Mouse (Mus musculus) lung, postnatal 36 days (tissue): Measurements from ENCODE around the gene Gale.

ENCODE experiments used
- DNase-seq: peaks from one replicate; pipeline ENCODE4 v3.0.0; 2022; ENCODE audit warnings: mixed read lengths

Gene Gale

DNA sequence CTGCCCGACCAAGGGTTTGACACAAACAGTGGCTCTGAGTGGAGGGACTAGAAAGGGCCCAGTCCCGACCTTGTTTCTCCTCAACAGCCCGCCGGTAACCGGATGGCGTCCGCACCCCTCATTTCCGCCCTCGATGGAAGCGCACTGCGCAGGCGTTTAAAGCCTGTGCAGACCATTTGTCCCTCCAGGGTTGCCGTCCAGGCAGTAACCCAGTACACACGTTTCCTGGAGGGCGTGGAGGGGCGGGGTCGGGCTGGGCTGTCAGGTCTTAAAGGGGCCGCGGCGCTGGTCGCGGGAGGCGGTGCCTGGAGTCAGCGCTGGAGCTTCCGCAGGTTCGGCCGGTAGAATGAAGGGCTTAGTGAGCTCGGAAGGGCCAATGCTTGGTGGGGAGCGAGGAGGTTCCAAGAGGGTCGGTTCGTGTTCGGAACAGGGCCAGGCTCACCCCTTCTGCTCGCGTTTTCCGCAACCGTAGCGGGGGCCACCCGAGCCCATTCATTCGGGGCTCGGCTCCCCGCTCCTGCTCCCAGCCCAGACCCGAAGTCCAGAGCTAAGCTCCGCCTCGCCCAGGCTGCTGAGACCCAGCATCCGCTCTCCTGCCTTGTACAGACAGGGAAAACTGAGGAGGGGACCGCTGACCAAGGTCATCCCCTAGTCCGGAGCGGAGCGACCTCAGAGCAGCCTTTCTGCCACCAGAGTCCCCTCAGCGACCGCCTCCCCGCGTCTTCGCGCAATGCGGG is at the start of gene Gale:
Gene Gale, plus strand, starts transcription at position 271 of the 737 bp plus-strand sequence.
- peak; percentile 97 for DNase-seq

DNA sequence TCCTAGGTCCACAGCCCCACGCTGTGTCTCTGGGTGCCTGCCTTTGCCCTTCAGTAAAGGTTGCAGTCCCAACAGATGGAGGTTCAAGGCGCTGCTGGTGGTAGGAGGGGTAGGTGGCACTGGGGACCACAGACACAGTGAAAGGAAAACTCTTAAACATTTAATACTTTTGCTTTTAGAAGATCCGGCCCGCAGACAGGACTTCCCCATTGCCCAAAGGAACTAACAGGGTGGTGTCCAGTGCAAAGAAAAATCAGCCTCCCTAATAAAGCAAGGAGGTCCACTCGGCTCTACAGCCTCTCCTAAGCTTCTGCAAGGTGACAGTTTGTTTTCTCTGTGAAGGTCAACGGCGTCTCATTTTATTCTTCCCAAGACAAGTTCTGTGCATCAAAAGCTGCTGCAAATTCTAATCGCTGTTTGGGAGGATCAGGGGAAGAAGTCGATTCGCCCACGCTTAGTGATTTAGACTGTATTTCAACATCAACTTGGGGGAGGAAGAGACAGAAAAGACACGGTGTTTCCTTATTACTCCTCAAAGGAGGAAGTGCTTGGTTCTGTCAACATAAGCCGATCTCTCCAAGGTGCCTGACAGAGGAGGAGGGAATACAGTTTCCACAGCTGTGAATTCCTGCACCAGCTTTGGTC is 44.8 kb upstream of the Gale start:
- DNase-seq: peak; percentile 65

GRCm38 (mm10) chr4:135919280-135919639 is 44.3 kb upstream of the Gale start:
- DNase-seq: no peak

DNA sequence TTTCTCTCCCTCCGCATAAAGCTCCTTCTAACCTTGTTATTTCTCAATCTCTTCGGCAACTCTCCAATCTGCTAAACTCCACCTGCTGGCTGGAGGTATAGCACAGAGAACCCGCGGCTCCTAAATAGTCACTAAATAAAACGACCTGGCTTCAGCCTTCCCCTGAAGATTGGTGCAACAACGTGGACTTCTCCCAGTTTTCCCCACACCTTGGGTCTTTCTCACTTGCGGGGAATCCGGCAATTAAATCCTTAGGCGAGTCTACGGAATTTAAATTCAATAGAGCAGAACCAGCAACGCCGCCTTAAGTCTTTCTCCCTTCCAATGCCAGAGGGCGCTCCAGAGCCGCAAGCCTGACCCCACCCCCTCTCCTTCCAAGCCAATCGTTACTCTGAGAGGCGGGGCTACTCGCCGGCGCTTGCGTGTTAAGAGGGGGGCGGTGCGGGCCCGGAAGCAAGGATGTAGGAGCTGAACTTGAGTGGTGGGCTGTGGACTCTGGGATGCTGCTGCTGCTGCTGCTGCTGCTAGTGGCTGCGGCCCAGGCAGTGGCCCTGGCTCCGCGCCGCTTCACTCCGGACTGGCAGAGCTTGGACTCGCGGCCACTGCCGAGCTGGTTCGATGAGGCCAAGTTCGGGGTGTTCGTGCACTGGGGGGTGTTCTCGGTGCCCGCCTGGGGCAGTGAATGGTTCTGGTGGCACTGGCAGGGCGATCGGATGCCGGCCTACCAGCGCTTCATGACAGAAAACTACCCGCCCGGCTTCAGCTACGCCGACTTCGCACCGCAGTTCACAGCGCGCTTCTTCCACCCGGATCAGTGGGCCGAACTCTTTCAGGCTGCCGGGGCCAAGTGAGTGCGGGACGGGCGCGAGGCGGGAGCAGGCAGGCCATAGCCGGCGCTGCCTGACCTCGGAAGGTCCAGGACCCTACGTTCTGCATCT is 43.0 kb upstream of the Gale start, which contains the start of gene Fuca1:
Gene Fuca1, plus strand, starts transcription at position 432 of the 938 bp plus-strand sequence.
- DNase-seq: peak; percentile 98

- peak; percentile 55 for DNase-seq
These were observed 42.0 kb upstream of the Gale start for GRCm38 (mm10) chr4:135921257-135922120.

- DNase-seq: no peak
These were observed 41.3 kb upstream of the Gale start for GRCm38 (mm10) chr4:135922190-135922589.

DNA sequence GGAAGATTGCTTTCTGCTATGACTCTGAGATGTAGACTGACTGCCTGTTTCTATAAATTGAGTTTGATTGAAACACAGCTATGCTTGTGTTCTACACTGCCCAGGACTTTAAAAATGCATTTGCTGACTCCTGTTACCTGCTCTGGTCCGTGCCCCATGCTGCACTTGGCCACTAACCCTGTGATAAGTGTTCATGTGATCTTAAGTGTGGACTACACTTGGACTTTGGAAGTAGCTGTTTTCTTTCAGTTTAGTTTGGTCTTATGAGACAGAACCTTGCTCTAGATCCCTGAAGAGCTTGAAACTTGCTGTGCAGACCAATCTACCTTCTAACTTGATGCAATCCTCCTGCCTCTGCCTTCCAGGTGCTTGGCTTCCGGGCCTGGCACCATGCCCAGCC is 39.1 kb upstream of the Gale start:
- no peak for DNase-seq

DNA sequence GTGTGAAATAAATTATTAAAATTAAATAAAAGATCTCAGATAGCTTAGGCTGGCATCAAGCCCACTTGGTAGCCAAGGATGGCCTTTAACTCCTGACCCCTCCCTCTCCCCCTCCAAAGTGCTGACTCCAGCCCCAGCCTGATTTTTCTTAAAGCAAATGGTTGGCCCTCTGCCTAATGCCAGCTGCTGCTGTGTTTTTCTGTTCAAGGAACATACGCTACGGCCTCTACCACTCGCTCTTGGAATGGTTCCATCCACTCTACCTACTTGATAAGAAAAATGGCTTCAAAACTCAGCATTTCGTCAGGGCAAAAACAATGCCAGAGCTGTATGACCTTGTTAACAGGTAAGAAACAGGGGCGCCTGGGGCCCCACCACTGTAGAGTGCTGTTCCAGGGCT is 38.2 kb upstream of the Gale start:
- DNase-seq: no peak

- DNase-seq: no peak
These were observed 37.2 kb upstream of the Gale start for GRCm38 (mm10) chr4:135926195-135926808.

DNA sequence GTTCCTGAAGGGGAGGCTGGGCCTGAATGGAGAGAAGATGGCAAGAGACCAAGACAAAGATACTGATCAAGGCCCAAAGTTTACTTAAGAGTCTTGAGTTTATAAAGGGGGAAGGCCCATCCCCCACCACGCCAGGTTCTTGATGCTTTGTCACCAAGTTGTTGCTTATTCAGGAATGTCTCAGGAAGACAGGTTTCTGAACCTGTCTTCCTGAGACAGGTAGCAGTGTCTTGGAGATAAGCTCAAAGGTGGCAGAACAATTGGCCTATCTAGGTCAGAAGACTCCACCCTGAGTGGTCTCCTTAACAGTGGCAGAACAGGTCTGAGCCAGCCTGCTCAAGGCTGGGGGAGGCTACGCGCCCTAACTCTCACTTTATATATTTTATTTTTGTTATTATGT is 36.7 kb upstream of the Gale start:
- no peak for DNase-seq

DNA sequence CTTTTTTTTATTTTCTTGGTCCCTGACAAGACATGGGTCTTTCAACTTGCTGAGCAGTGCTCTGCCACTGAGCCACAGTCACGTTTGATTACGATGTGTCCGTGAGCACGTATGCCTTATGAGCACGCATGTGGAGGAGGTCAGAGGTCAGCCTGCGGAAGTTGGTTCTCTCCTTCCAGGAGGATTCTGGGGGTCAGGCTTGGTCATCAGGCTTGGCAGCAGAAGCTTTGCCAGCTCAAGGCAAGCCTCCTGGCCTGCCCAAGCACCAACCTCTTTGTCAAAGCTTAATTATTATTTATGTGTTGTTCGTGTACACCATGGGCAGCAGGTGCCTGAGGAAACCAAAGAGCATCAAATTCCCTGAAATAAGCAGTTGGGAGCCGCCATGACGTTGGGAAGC is 35.2 kb upstream of the Gale start:
- no peak for DNase-seq

- no peak for DNase-seq
These were observed 34.1 kb upstream of the Gale start for GRCm38 (mm10) chr4:135929405-135929804.

DNA sequence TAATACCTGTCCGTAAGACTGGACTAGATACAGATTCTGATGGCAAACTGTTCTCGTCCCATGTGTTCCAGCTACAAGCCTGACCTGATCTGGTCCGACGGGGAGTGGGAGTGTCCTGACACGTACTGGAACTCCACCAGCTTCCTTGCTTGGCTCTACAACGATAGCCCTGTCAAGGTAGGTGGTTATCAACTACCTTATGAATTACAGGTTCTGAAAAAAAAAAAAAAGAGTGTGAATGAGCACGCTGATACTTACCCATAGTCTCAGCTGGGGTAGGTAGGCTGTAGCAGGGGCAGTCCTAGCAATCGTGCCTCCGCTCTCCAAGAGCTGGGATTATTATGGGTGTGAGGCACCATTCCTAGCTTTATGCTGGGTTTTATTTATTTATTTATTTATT is 33.7 kb upstream of the Gale start:
- no peak for DNase-seq

- no peak for DNase-seq
These were observed 33.3 kb upstream of the Gale start for GRCm38 (mm10) chr4:135930239-135930638.

- DNase-seq: peak; percentile 66
These were observed 31.7 kb upstream of the Gale start for GRCm38 (mm10) chr4:135931832-135932231.

GRCm38 (mm10) chr4:135934708-135935500 is 28.6 kb upstream of the Gale start:
- no peak for DNase-seq

DNA sequence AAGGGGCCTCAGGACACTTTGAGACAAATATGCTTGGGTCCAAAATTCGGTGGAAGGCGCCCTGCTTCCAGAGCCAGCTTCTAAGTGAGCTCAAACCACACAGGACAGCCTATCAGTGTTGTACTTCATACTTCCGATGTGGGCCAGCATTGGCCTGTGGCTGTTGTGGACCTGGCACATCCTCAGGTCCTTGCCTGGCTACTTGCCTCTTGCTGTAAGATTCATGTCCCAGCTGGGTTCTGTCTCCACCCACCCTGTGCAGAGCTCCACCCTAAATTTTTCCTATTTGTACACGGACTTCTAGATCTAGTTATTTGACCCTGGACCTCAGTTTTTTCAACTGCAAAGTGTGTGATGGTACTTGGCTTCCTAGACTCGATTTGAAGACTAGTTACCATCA is 28.0 kb upstream of the Gale start:
- DNase-seq: peak; percentile 64

- DNase-seq: no peak
These were observed 24.7 kb upstream of the Gale start for GRCm38 (mm10) chr4:135938858-135939257.

- peak; percentile 53 for DNase-seq
These were observed 22.5 kb upstream of the Gale start for GRCm38 (mm10) chr4:135941026-135941425.

GRCm38 (mm10) chr4:135942193-135942592 is 21.3 kb upstream of the Gale start:
- no peak for DNase-seq

GRCm38 (mm10) chr4:135943389-135943788 is 20.1 kb upstream of the Gale start:
- DNase-seq: peak; percentile 39
